Mouse (Mus musculus): ENCODE data around the gene Hs3st3b1. TPM values are rescaled to one million over a fixed set of nuclear protein-coding genes. Genes with fewer than 3 reads are reported as not detected.

Hs3st3b1 gene
- polyA plus RNA-seq, 1 experiment from 2014 or later, result 10.9 TPM

GRCm38 (mm10) chr11:63844701-63845100 lies 77.4 kb downstream of the Hs3st3b1 start:
- no peak for ATAC-seq (ENCODE audit: low read depth)
- Histone ChIP-seq H3K9me3 (ENCODE audit: control insufficient read depth, low read length) (no peaks in the 10 kb centered on the region), H3K9ac (ENCODE audit: low read depth, low read length) (no peak overlapping the region), H3K36me3 (ENCODE audit: control insufficient read depth, insufficient read depth, low read length) (no peaks in the 10 kb centered on the region), H3K27ac (replicated peaks; ENCODE audit: low read depth, low read length) (no peak overlapping the region), H3K4me1 (ENCODE audit: control insufficient read depth, insufficient read depth, low read length) (peaks cover 4% of the 10 kb centered on the region; the same call in 1 of the 2 replicates), H3K4me3 (ENCODE audit: low read depth, low read length) (no peak overlapping the region), H3K27me3 (replicated peaks; ENCODE audit: control insufficient read depth, insufficient read depth, low read length) (no peaks in the 10 kb centered on the region), H3K4me2 (ENCODE audit: low read depth, low read length) (no peak overlapping the region)
- peak; percentile 48 for DNase-seq (ENCODE audit: low spot score)
- WGBS, result 29% methylated on average over 8 of the region's 8 CpGs

- Histone ChIP-seq H3K27ac (replicated peaks; ENCODE audit: low read depth, low read length) (no peak overlapping the region), H3K4me1 (ENCODE audit: control insufficient read depth, insufficient read depth, low read length) (no peaks in the 10 kb centered on the region), H3K36me3 (ENCODE audit: control insufficient read depth, insufficient read depth, low read length) (no peaks in the 10 kb centered on the region), H3K27me3 (replicated peaks; ENCODE audit: control insufficient read depth, insufficient read depth, low read length) (no peaks in the 10 kb centered on the region), H3K9me3 (ENCODE audit: control insufficient read depth, low read length) (no peaks in the 10 kb centered on the region), H3K4me2 (ENCODE audit: low read depth, low read length) (no peak overlapping the region), H3K4me3 (ENCODE audit: low read depth, low read length) (no peak overlapping the region), H3K9ac (ENCODE audit: low read depth, low read length) (no peak overlapping the region)
- DNase-seq (ENCODE audit: low spot score) (peak; percentile 29), ATAC-seq (ENCODE audit: low read depth) (no peak)
- 54% methylated on average over 13 of the region's 13 CpGs for WGBS
Measured at GRCm38 (mm10) chr11:63837526-63837925, 84.6 kb downstream of the Hs3st3b1 start.

Other genes with a start within 250 kb of the Hs3st3b1 start
- gene Cox10, start 157.2 kb upstream of the Hs3st3b1 start, polyA plus RNA-seq (2014; fragmentation: Nextera tagmentation; extraction: Ambion mirVana), result 24.0 and 24.7 TPM in 2 replicates